Mouse (Mus musculus) limb, embryonic 13.5 days (tissue): ENCODE results near the gene Gm43738. TPM values are rescaled to one million over a fixed set of nuclear protein-coding genes. Genes with fewer than 3 reads are reported as not detected.
"Not testable (repeated sequence)": the region's sequence is repeated elsewhere in the genome, so short reads cannot be mapped to it uniquely, and the experiment has no call there.

Source experiments
- ATAC-seq: fragments of 200-750 bp; cut with Nextera tagmentation; 2 replicates; pipeline ENCODE4 v1.8.0; 2017; ENCODE audit warnings: low read depth, moderate number of reproducible peaks, moderate TSS enrichment; ENCODE audit not compliant: low FRiP score
- H3K27ac ChIP-seq: fragments of 300-500 bp; sonication (generic); 2 replicates; pipeline ENCODE4 v1.5.1; 2015; ENCODE audit warnings: inconsistent platforms, mild to moderate bottlenecking, moderate library complexity
- H3K27me3 ChIP-seq: fragments of 300-500 bp; sonication (generic); 2 replicates; pipeline ENCODE4 v1.6.1; 2015; ENCODE audit warnings: mild to moderate bottlenecking, inconsistent platforms
- H3K36me3 ChIP-seq: fragments of 300-500 bp; sonication (generic); 2 replicates; pipeline ENCODE4 v1.6.1; 2015; ENCODE audit warnings: inconsistent platforms, mild to moderate bottlenecking, moderate library complexity
- H3K4me1 ChIP-seq: fragments of 300-500 bp; sonication (generic); 2 replicates; pipeline ENCODE4 v1.6.1; 2015; ENCODE audit warnings: inconsistent platforms
- H3K4me2 ChIP-seq: fragments of 300-500 bp; sonication (generic); replicated peaks from 2 replicates; pipeline ENCODE4 v1.6.1; 2015; ENCODE audit warnings: inconsistent platforms, mild to moderate bottlenecking, moderate library complexity
- H3K4me3 ChIP-seq: fragments of 300-500 bp; sonication (generic); 2 replicates; pipeline ENCODE4 v1.5.1; 2015; ENCODE audit warnings: moderate library complexity, mild to moderate bottlenecking, inconsistent platforms
- H3K9ac ChIP-seq: fragments of 300-500 bp; sonication (generic); 2 replicates; pipeline ENCODE4 v1.6.1; 2015; ENCODE audit warnings: mild to moderate bottlenecking, inconsistent platforms
- H3K9me3 ChIP-seq: fragments of 300-500 bp; sonication (generic); 2 replicates; pipeline ENCODE4 v1.6.1; 2016; ENCODE audit warnings: inconsistent platforms
- WGBS: fragments of 180-500 bp; shearing (Covaris S2); methylation state at CpG from one replicate; pipeline ENCODE4 v1.1.7; 2015; 5-methylcytosine and 5-hydroxymethylcytosine counted together
- polyA plus RNA-seq: library from polyadenylated mRNA; unstranded; fragments of >200 nt; fragmentation: Nextera tagmentation; extraction: Ambion mirVana; gene quantifications from 2 replicates; pipeline ENCODE4 v1.2.1, GENCODE M21; 2015

Gene Gm43738
- polyA plus RNA-seq, 1 experiment from 2014 or later = not detected

GRCm38 (mm10) chr3:89084133-89084532 is 16.8 kb downstream of the Gm43738 start:
- H3K36me3 ChIP-seq = peaks cover 49% of the 10 kb centered on the region
- H3K4me2 ChIP-seq = no peak overlapping the region
- H3K4me1 ChIP-seq = peaks cover 23% of the 10 kb centered on the region
- no peak for ATAC-seq
- peaks cover 10% of the 10 kb centered on the region for H3K27me3 ChIP-seq
- H3K27ac ChIP-seq = no peak overlapping the region
- 87% methylated on average over 2 of the region's 2 CpGs for WGBS
- no peak overlapping the region for H3K4me3 ChIP-seq
- H3K9ac ChIP-seq = no peak overlapping the region
- H3K9me3 ChIP-seq = no peaks in the 10 kb centered on the region

- ATAC-seq, H3K9me3 ChIP-seq, H3K27ac ChIP-seq, H3K4me2 ChIP-seq, H3K4me3 ChIP-seq, H3K9ac ChIP-seq, H3K27me3 ChIP-seq, H3K4me1 ChIP-seq: not testable (repeated sequence)
- H3K36me3 ChIP-seq = peaks cover 59% of the 10 kb centered on the region
Measured at GRCm38 (mm10) chr3:89082287-89082686, 18.6 kb downstream of the Gm43738 start.

GRCm38 (mm10) chr3:89077383-89077782 is 23.5 kb downstream of the Gm43738 start:
- no peaks in the 10 kb centered on the region for H3K4me1 ChIP-seq
- H3K9ac ChIP-seq = no peak overlapping the region
- peaks cover 76% of the 10 kb centered on the region for H3K36me3 ChIP-seq
- no peaks in the 10 kb centered on the region for H3K27me3 ChIP-seq
- WGBS = 91% methylated on average over 9 of the region's 9 CpGs
- no peak for ATAC-seq
- H3K4me3 ChIP-seq = no peak overlapping the region
- no peak overlapping the region for H3K27ac ChIP-seq
- H3K9me3 ChIP-seq = no peaks in the 10 kb centered on the region
- H3K4me2 ChIP-seq = no peak overlapping the region

- Histone ChIP-seq H3K27ac (no peak overlapping the region), H3K9ac (no peak overlapping the region), H3K4me3 (no peak overlapping the region), H3K9me3 (no peaks in the 10 kb centered on the region), H3K4me2 (no peak overlapping the region), H3K36me3 (peaks cover 93% of the 10 kb centered on the region), H3K4me1 (no peaks in the 10 kb centered on the region), H3K27me3 (no peaks in the 10 kb centered on the region)
- no peak for ATAC-seq
Measured at GRCm38 (mm10) chr3:89067265-89067664, 33.6 kb downstream of the Gm43738 start.

DNA sequence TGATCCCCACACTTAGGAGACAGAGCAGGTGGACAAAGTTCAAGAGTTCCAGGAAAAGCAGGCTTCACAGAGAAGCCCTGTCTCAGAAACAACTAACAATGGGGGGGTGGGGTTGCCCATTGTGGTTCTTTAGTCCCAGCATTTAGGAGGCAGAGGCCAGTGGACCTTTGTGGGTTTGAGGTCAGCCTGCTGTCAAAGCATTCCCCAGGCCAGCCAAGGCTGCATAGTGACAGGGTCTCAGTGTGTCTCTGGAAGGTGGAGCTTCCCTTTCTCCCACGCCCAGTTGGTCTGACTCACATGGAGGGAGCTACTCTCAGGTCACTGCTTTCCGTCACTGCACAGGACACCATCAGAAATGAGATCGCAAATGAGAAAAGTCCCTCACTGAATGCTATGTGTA is 39.2 kb downstream of the Gm43738 start:
- Histone ChIP-seq H3K9ac (no peak overlapping the region), H3K9me3 (no peaks in the 10 kb centered on the region), H3K36me3 (peaks cover 93% of the 10 kb centered on the region), H3K4me3 (no peak overlapping the region), H3K27me3 (no peaks in the 10 kb centered on the region), H3K4me2 (no peak overlapping the region), H3K4me1 (no peaks in the 10 kb centered on the region), H3K27ac (no peak overlapping the region)
- 93% methylated on average over 3 of the region's 3 CpGs for WGBS
- ATAC-seq = no peak

DNA sequence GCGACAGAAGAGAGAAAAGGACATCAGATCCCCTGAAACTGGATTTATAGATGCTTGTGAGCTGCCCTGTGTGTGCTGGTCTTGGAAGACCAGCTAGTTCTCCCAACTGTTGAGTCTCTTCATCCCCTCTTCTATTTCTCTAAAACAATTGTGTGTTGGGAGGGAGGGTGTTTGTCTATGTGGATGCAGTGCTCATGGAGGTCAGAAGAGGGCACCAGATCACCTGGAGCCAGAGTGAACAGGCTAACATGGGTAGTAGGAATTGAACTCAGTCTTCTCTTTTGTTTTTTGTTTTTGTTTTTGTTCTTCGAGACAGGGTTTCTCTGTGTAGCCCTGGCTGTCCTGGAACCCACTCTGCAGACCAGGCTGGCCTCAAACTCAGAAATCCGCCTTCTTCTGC is 42.1 kb downstream of the Gm43738 start:
- ATAC-seq = no peak
- Histone ChIP-seq H3K27me3 (no peaks in the 10 kb centered on the region), H3K4me1 (no peaks in the 10 kb centered on the region), H3K4me3 (no peak overlapping the region), H3K9me3 (no peaks in the 10 kb centered on the region), H3K9ac (no peak overlapping the region), H3K4me2 (no peak overlapping the region), H3K36me3 (peaks cover 95% of the 10 kb centered on the region), H3K27ac (no peak overlapping the region)
- 81% methylated on average over 3 of the region's 3 CpGs for WGBS

- H3K27ac ChIP-seq = no peak overlapping the region
- WGBS = 95% methylated on average over 9 of the region's 9 CpGs
- no peak overlapping the region for H3K4me2 ChIP-seq
- no peak for ATAC-seq
- no peaks in the 10 kb centered on the region for H3K4me1 ChIP-seq
- H3K27me3 ChIP-seq = no peaks in the 10 kb centered on the region
- H3K9ac ChIP-seq = no peak overlapping the region
- H3K9me3 ChIP-seq = no peaks in the 10 kb centered on the region
- no peak overlapping the region for H3K4me3 ChIP-seq
- peaks cover 93% of the 10 kb centered on the region for H3K36me3 ChIP-seq
Measured at GRCm38 (mm10) chr3:89058361-89058760, 42.5 kb downstream of the Gm43738 start.

GRCm38 (mm10) chr3:89043359-89043758 is 57.5 kb downstream of the Gm43738 start:
- H3K36me3 ChIP-seq = peaks cover 80% of the 10 kb centered on the region
- no peaks in the 10 kb centered on the region for H3K27me3 ChIP-seq
- ATAC-seq = no peak
- H3K9me3 ChIP-seq = no peaks in the 10 kb centered on the region
- H3K4me2 ChIP-seq = no peak overlapping the region
- WGBS = 96% methylated on average over 4 of the region's 4 CpGs
- no peaks in the 10 kb centered on the region for H3K4me1 ChIP-seq
- H3K9ac ChIP-seq = no peak overlapping the region
- H3K27ac ChIP-seq = no peak overlapping the region
- H3K4me3 ChIP-seq = no peak overlapping the region

Other genes with a start within 250 kb of the Gm43738 start
- 45.7 and 48.3 TPM in 2 replicates for gene Msto1, start 187.1 kb downstream of the Gm43738 start, polyA plus RNA-seq
- gene Ash1l, start 150.5 kb downstream of the Gm43738 start, polyA plus RNA-seq = 26.7 and 27.1 TPM in 2 replicates
- 147 and 151 TPM in 2 replicates for gene Dap3, start 149.9 kb downstream of the Gm43738 start, polyA plus RNA-seq
- gene Rusc1, start 7.8 kb downstream of the Gm43738 start, polyA plus RNA-seq = 30.9 and 32.7 TPM in 2 replicates
- 194 and 207 TPM in 2 replicates for gene Fdps, start 860 bp upstream of the Gm43738 start, polyA plus RNA-seq
- gene Pklr, start 35.0 kb upstream of the Gm43738 start, polyA plus RNA-seq = 0.33 and 0.68 TPM in 2 replicates
- 2.0 and 3.0 TPM in 2 replicates for gene Hcn3, start 59.1 kb upstream of the Gm43738 start, polyA plus RNA-seq
- gene Clk2, start 63.7 kb upstream of the Gm43738 start, polyA plus RNA-seq = 32.3 and 36.6 TPM in 2 replicates
- 115 and 119 TPM in 2 replicates for gene Scamp3, start 76.4 kb upstream of the Gm43738 start, polyA plus RNA-seq
- gene Fam189b, start 82.0 kb upstream of the Gm43738 start, polyA plus RNA-seq = 34.0 and 35.2 TPM in 2 replicates
- gene Gba, start 101.8 kb upstream of the Gm43738 start, polyA plus RNA-seq = 35.6 and 40.2 TPM in 2 replicates
- gene Thbs3, start 114.1 kb upstream of the Gm43738 start, polyA plus RNA-seq = 63.7 and 69.8 TPM in 2 replicates
- 202 and 205 TPM in 2 replicates for gene Mtx1, start 126.0 kb upstream of the Gm43738 start, polyA plus RNA-seq
- gene Muc1, start 128.0 kb upstream of the Gm43738 start, polyA plus RNA-seq = 0.64 and 1.1 TPM in 2 replicates
- 332 and 333 TPM in 2 replicates for gene Krtcap2, start 144.9 kb upstream of the Gm43738 start, polyA plus RNA-seq
- 6.1 and 6.8 TPM in 2 replicates for gene Trim46, start 145.2 kb upstream of the Gm43738 start, polyA plus RNA-seq
- 120 and 126 TPM in 2 replicates for gene Dpm3, start 158.3 kb upstream of the Gm43738 start, polyA plus RNA-seq
- gene Slc50a1, start 169.5 kb upstream of the Gm43738 start, polyA plus RNA-seq = 85.5 and 88.8 TPM in 2 replicates
- 44.0 and 46.2 TPM in 2 replicates for gene Efna1, start 180.0 kb upstream of the Gm43738 start, polyA plus RNA-seq
- 27.4 and 30.6 TPM in 2 replicates for gene Efna3, start 221.9 kb upstream of the Gm43738 start, polyA plus RNA-seq
- 49.0 and 51.6 TPM in 2 replicates for gene Efna4, start 236.9 kb upstream of the Gm43738 start, polyA plus RNA-seq
- gene Adam15, start 248.9 kb upstream of the Gm43738 start, polyA plus RNA-seq = 50.3 and 52.2 TPM in 2 replicates